ENCODE assay signal across 8 mouse cellular contexts in genomic region chr17:26715916-26716717, GRCm38 (mm10). TPM values are rescaled to one million over a fixed set of nuclear protein-coding genes. Genes with fewer than 3 reads are reported as not detected.
DNase-seq lines count a peak whose midpoint lies in the region; ATAC-seq and TF ChIP-seq lines count a peak whose summit lies in the region.

No protein-coding gene starts in this region.

- ATAC-seq in embryonic facial prominence, embryonic 14.5 days (ENCODE audit: low read depth), result peak; percentile 98
- ATAC-seq in limb, embryonic 13.5 days (ENCODE audit: low FRiP score, low read depth), result peak; percentile 99
- ATAC-seq in midbrain, embryonic 16.5 days, result peak; percentile 99

- peak; percentile 37; the same call in 1 of the 2 replicates for TF ChIP-seq POLR2A in heart, adult 2 months (IDR thresholded peaks at IDR 0.05; ENCODE audit: insufficient read depth, low read depth, low read length)

- no peaks in the 10 kb centered on the region for H3K36me3 ChIP-seq in embryonic facial prominence, embryonic 14.5 days (ENCODE audit: control insufficient read depth, insufficient read depth, low read length)
- peaks cover 9% of the 10 kb centered on the region for H3K36me3 ChIP-seq in heart, adult 2 months (ENCODE audit: control insufficient read depth, insufficient read depth, low read length)
- H3K36me3 ChIP-seq in limb, embryonic 13.5 days, result no peaks in the 10 kb centered on the region
- H3K36me3 ChIP-seq in midbrain, embryonic 16.5 days (ENCODE audit: control insufficient read depth, insufficient read depth, low read length), result no peaks in the 10 kb centered on the region

- H3K4me3 ChIP-seq in embryonic facial prominence, embryonic 14.5 days (ENCODE audit: low read depth, low read length), result peak overlapping the region; percentile 93
- H3K4me3 ChIP-seq in heart, adult 2 months, result peak overlapping the region; percentile 98
- peak overlapping the region; percentile 97 for H3K4me3 ChIP-seq in limb, embryonic 13.5 days
- H3K4me3 ChIP-seq in midbrain, embryonic 16.5 days (ENCODE audit: low read depth, low read length), result peak overlapping the region; percentile 94

- 0 out of 2 replicates have a peak, but pooled peaks have one; percentile 16 for TF ChIP-seq EP300 in heart, adult 2 months (IDR thresholded peaks at IDR 0.05; ENCODE audit: insufficient read depth, low read depth, low read length)

- H3K27ac ChIP-seq in embryonic facial prominence, embryonic 14.5 days (replicated peaks; ENCODE audit: low read depth, low read length), result peak overlapping the region; percentile 69
- peak overlapping the region; percentile 93 for H3K27ac ChIP-seq in heart, adult 2 months
- H3K27ac ChIP-seq in limb, embryonic 13.5 days, result peak overlapping the region; percentile 65; the same call in 1 of the 2 replicates
- peak overlapping the region; percentile 88 for H3K27ac ChIP-seq in midbrain, embryonic 16.5 days (ENCODE audit: low read length)

- intact Hi-C loops in heart, adult 2 months (cut with DNase I), result loop anchor here (2.0 to 5.0 kb wide), 2 partner anchors 55 to 216 kb away; partner anchors contain the start of gene Phf1

- peak; percentile 98 for DNase-seq in 3T3-L1 (ENCODE audit: low read depth, low spot score)
- DNase-seq in adrenal gland, postnatal 4 days (ENCODE audit: low spot score in 2 of 2), result peak; percentile 83 to 93
- peak; percentile 99 for DNase-seq in embryonic facial prominence, embryonic 14.5 days (ENCODE audit: low spot score)
- peak; percentile 94 to 97 for DNase-seq in heart, adult 2 months
- DNase-seq in kidney, adult 8-10 months, result peak; percentile 96 to 97
- DNase-seq in spleen, postnatal 10 days (ENCODE audit: low spot score in 2 of 2), result peak; percentile 94 to 95

- no peaks in the 10 kb centered on the region for H3K27me3 ChIP-seq in embryonic facial prominence, embryonic 14.5 days (replicated peaks; ENCODE audit: control insufficient read depth, insufficient read depth, low read length)
- H3K27me3 ChIP-seq in heart, adult 2 months (ENCODE audit: control insufficient read depth, insufficient read depth, low read length), result no peaks in the 10 kb centered on the region
- H3K27me3 ChIP-seq in limb, embryonic 13.5 days, result no peaks in the 10 kb centered on the region
- no peaks in the 10 kb centered on the region for H3K27me3 ChIP-seq in midbrain, embryonic 16.5 days (ENCODE audit: control insufficient read depth, insufficient read depth, low read depth, low read length)

- H3K4me1 ChIP-seq in embryonic facial prominence, embryonic 14.5 days (ENCODE audit: control insufficient read depth, insufficient read depth, low read length), result no peaks in the 10 kb centered on the region; the same call in 1 of the 2 replicates
- peaks cover 3% of the 10 kb centered on the region for H3K4me1 ChIP-seq in heart, adult 2 months (ENCODE audit: control insufficient read depth, insufficient read depth, low read length)
- 0 out of 2 replicates have a peak, but pooled peaks cover 4% of the 10 kb centered on the region for H3K4me1 ChIP-seq in limb, embryonic 13.5 days
- peaks cover 8% of the 10 kb centered on the region for H3K4me1 ChIP-seq in midbrain, embryonic 16.5 days (ENCODE audit: control insufficient read depth, insufficient read depth, low read length)

- H3K9ac ChIP-seq in embryonic facial prominence, embryonic 14.5 days (ENCODE audit: low read depth, low read length), result peak overlapping the region; percentile 77
- H3K9ac ChIP-seq in heart, adult 2 months (ENCODE audit: low read depth, low read length), result peak overlapping the region; percentile 89
- peak overlapping the region; percentile 83 for H3K9ac ChIP-seq in limb, embryonic 13.5 days
- H3K9ac ChIP-seq in midbrain, embryonic 16.5 days (ENCODE audit: low read depth, low read length), result peak overlapping the region; percentile 78

- WGBS in embryonic facial prominence, embryonic 14.5 days, result 2% methylated on average over 18 of the region's 75 CpGs
- under 1% methylated on average over 73 of the region's 75 CpGs for WGBS in heart, adult 2 months
- WGBS in limb, embryonic 13.5 days, result under 1% methylated on average over 65 of the region's 75 CpGs
- WGBS in midbrain, embryonic 16.5 days, result under 1% methylated on average over 48 of the region's 75 CpGs

- TF ChIP-seq CTCF in heart, adult 2 months (IDR thresholded peaks at IDR 0.05), result no peak

- no peaks in the 10 kb centered on the region for H3K9me3 ChIP-seq in embryonic facial prominence, embryonic 14.5 days (ENCODE audit: control insufficient read depth, low read length)
- H3K9me3 ChIP-seq in limb, embryonic 13.5 days, result no peaks in the 10 kb centered on the region
- no peaks in the 10 kb centered on the region for H3K9me3 ChIP-seq in midbrain, embryonic 16.5 days (replicated peaks; ENCODE audit: control insufficient read depth, low read length, poor library complexity, severe bottlenecking)

- peak overlapping the region; percentile 66 for H3K4me2 ChIP-seq in embryonic facial prominence, embryonic 14.5 days (ENCODE audit: low read depth, low read length)
- peak overlapping the region; percentile 74 for H3K4me2 ChIP-seq in limb, embryonic 13.5 days (replicated peaks)
- peak overlapping the region; percentile 77 for H3K4me2 ChIP-seq in midbrain, embryonic 16.5 days (ENCODE audit: low read length)

- peaks cover 2% of the 10 kb centered on the region; the same call in 1 of the 2 replicates for H3K79me2 ChIP-seq in heart, adult 2 months (replicated peaks; ENCODE audit: control insufficient read depth, insufficient read depth, low read length)

RNA-seq across cellular contexts. Expression of gene Crebrf, which starts 0.7 kb away (rescaled TPM):
- total RNA-seq in adrenal gland, postnatal 4 days (2021), result 10 to 100 TPM; 47.5 to 51.9 TPM
- polyA plus RNA-seq in embryonic facial prominence, embryonic 14.5 days (2014; fragmentation: Nextera tagmentation; extraction: Ambion mirVana), result 4.2 and 5.1 TPM in 2 replicates
- 10 to 100 TPM; 63.5 to 72.9 TPM for total RNA-seq in heart, adult 2 months (2021)
- 6.1 and 10.7 TPM in 2 replicates for polyA plus RNA-seq in heart, adult 2 months (2012; rRNA removed)
- polyA plus RNA-seq in limb, embryonic 13.5 days (2015; fragmentation: Nextera tagmentation; extraction: Ambion mirVana), result 5.6 and 8.3 TPM in 2 replicates
- 9.7 and 11.0 TPM in 2 replicates for polyA plus RNA-seq in midbrain, embryonic 16.5 days (2015; fragmentation: Nextera tagmentation; extraction: Ambion mirVana)

RNA-seq across cellular contexts. Expression of gene Atp6v0e, which starts 53.1 kb away (rescaled TPM):
- 100 to 1,000 TPM; 141 to 142 TPM for total RNA-seq in adrenal gland, postnatal 4 days (2021)
- polyA plus RNA-seq in embryonic facial prominence, embryonic 14.5 days (2014; fragmentation: Nextera tagmentation; extraction: Ambion mirVana), result 229 and 261 TPM in 2 replicates
- total RNA-seq in heart, adult 2 months (2021), result 10 to 100 TPM; 60.9 to 67.2 TPM
- polyA plus RNA-seq in heart, adult 2 months (2012; rRNA removed), result 143 and 187 TPM in 2 replicates
- polyA plus RNA-seq in limb, embryonic 13.5 days (2015; fragmentation: Nextera tagmentation; extraction: Ambion mirVana), result 161 and 174 TPM in 2 replicates
- polyA plus RNA-seq in midbrain, embryonic 16.5 days (2015; fragmentation: Nextera tagmentation; extraction: Ambion mirVana), result 77.2 and 83.0 TPM in 2 replicates

Comparison
In these comparisons a context has a peak if more than half of its experiments do, and no peak if none do; other contexts are left out.
1. Peak in every context shown above with its lines: DNase-seq, ATAC-seq, H3K4me3 ChIP-seq and H3K27ac ChIP-seq.